Mouse (Mus musculus) layer of hippocampus, adult 2 months (tissue): ENCODE data around the gene Dnttip2. TPM values are rescaled to one million over a fixed set of nuclear protein-coding genes. Genes with fewer than 3 reads are reported as not detected.
"Not testable (repeated sequence)": the region's sequence is repeated elsewhere in the genome, so short reads cannot be mapped to it uniquely, and the experiment has no call there.

Experiments
- DNase-seq, 2 experiments: peaks; one replicate each; pipeline ENCODE4 v3.0.0; 2022; ENCODE audit warnings: low spot score in 2 of 2
- H3K27ac ChIP-seq: fragments of 200-600 bp; 2 replicates; pipeline ENCODE4 v1.8.1; 2022
- H3K4me3 ChIP-seq: fragments of 200-600 bp; 2 replicates; pipeline ENCODE4 v1.8.1; 2022; ENCODE audit warnings: mild to moderate bottlenecking
- CTCF ChIP-seq: fragments of 200-600 bp; conservative IDR thresholded peaks from 2 replicates; pipeline ENCODE4 v1.8.1; 2022; ENCODE audit warnings: antibody characterized with exemption, mild to moderate bottlenecking, moderate library complexity
- long read RNA-seq, 2 experiments: library from polyadenylated mRNA; stranded (forward); transcript quantifications; one replicate each; pipeline ENCODE4 v2.0.0; 2021; ENCODE audit warnings: borderline mapping rate in 2 of 2
- total RNA-seq, 2 experiments: library from RNA; stranded (reverse); gene quantifications; 2 replicates each; pipeline ENCODE4 v1.2.3; 2021

Gene Dnttip2
- total RNA-seq = 10 to 100 TPM; 30.1 to 30.5 TPM
- long read RNA-seq, experiment 1, transcript Dnttip2-201 (7 exons, 2,429 nt) = major isoform, 22 of 23 reads
- long read RNA-seq, experiment 1, partial matches to known transcripts = 0 of 23 reads
- long read RNA-seq, experiment 1, other reads (novel, unspliced or antisense) = 1 of 23 reads
- long read RNA-seq, experiment 2, transcript Dnttip2-201 (7 exons, 2,429 nt) = major isoform, 38 of 42 reads
- long read RNA-seq, experiment 2, partial matches to known transcripts = 0 of 42 reads
- long read RNA-seq, experiment 2, other reads (novel, unspliced or antisense) = 4 of 42 reads

DNA sequence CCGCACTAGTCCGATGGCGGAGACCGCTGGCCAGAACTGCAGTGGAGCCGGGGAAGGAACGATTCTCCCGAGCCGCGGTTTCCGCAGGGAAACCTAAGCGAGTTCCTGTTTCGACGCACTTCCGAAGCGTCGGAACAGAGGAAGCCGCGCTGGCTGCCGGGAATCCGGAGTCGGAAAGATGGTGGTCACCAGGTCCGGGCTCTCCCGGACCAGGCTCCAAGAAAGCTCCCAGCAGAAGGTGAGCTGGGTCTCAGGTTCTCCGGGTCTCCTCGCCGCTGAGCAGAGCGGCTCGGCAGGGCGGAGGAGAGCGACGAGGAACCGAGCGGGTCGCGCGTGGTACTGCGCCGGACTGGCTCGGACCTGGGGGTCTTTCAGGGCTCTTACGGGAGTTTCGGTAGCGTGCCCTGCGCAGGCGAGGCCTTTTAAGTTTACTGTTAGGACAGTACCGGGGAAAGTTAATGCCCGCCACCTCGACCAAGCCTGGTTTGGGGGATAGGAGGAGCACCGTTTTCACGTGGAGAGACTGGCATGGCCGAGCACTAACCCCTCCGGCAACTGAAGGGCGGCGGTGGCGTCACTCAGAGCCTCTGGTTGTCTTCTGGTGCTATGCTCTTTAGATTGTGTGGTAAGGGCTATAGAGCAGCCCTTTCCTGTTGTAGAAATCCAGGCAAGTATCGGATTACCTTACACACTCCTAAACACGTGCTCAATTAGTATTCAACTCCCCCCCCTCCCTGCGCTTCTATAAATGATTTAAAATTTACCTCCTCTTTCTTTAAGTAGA, at the start of gene Dnttip2:
Dnttip2 (plus strand) TSS at position 148 of the 784 bp plus-strand sequence.
- Histone ChIP-seq H3K27ac (peak within 1 kb of the TSS; percentile 94), H3K4me3 (peak within 1 kb of the TSS; percentile 99)
- TF ChIP-seq CTCF = 0 out of 2 replicates have a peak, but pooled peaks have one; percentile 15
- DNase-seq = peak; percentile 93

DNA sequence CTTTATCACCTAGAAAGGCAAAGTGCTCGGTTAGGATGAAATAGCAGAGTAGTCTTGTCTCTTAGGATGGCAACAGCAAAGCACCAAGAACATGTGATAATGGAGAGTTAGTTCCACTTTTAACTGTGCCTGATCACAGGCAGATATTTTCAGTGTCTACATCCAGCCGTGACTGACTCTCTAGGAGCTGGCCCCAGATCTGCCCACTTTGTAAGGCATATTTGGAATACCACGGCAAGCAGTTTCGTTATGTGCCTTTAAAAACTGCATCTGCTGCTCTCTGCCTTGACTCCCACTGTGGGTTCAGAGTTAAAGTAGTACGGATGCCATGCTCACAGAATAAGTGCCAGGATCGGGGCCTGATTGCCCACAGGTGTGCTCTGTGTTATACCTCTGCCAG, 47.2 kb upstream of the Dnttip2 start:
- not testable (repeated sequence) for H3K27ac ChIP-seq, H3K4me3 ChIP-seq, DNase-seq

DNA sequence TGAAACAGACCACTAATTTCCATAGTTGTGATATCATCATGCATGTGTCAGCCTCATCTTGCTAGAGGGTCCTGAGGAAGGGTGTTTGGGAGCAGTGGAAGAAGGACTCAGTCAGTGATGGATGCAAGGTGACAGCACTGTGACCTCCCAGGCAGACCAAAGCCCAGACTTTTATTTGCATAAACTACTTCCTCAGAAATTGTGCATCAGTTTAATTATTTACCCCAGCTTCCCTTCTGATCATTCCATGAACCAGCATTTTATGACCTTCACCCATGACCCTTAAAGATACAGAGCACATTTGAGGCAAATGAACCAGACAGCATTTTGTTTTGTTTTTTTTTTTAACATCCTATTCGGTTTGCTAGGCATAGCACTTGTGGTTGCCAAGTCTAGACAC, 38.4 kb upstream of the Dnttip2 start:
- Histone ChIP-seq H3K4me3 (no peak overlapping the region), H3K27ac (no peak overlapping the region)
- TF ChIP-seq CTCF = no peak
- DNase-seq = no peak

DNA sequence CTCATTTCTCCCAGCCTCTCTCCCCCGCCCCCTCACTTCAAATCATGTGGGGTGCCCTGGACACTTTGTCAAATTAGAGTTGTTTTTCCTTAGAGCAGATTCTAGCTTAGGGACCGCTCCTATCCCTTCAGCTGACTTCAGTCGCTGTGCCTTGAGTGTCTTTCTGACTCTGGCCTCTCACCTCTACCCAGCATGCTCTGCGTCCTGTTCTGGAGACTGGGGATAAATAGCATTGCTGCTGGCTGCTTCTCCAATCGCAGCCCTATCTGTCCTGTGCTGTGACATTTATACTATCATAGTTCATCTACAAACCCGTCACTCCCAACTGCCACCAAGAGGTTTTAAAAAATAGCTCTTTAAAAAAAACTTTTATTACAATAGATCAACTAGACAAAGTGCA, 31.3 kb upstream of the Dnttip2 start:
- H3K27ac ChIP-seq = no peak overlapping the region
- no peak for TF ChIP-seq CTCF
- no peak for DNase-seq
- H3K4me3 ChIP-seq = no peak overlapping the region

DNA sequence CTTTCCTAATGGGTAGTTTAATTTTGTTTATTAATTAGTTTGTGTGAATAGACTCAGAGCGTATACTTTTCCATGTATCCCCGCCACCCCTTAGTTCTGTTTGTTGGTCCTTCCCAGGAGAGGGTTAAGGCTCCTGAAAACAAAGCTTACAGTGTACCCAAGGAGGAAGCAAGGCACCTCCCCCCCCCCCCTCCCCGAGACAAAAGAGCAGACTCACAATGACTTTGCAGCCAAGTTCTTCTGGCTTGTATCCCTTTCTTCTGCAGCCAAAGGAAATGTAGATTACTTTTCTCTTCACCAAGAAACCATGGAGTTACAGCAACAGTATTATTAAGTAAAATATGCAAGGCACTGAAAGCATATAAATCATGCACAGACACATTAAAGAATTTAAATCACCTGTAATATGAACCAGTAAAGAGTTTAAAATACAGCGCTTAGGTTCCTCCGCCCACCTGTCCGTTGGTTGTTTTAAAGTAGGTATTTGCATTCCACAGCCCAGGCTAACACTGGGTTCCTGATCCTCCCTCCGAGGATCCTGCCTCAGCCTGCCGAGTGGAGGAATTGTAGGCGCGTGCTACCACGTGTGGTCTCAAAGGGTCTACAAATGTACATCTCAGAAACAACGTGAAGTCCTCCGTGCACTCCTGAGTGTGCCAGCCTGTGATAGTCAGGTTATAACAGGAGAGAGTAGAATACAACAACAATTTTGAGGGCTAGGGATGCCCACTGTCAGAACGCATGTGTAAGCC, 30.6 kb upstream of the Dnttip2 start:
- H3K27ac ChIP-seq = no peak overlapping the region
- no peak for DNase-seq
- TF ChIP-seq CTCF = no peak
- no peak overlapping the region for H3K4me3 ChIP-seq

DNA sequence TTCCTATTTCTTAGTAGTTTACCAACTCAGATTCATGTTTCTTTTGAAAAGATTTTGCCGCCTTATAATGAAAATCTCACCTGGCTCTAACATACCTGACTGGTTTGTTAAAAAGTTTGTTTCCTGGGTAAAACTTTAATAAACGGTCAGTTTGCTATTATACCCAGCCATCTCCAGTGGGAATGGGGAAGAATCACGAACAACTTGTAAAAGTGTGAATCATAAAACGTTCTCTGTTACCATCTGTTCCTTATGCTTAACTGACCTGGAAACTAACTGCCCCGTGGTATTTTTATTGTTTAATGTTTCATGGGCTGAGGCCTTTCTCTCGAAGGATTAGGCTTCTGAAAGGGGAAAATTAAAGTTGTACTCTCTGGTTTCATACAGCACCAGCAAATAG, 29.4 kb upstream of the Dnttip2 start:
- no peak for TF ChIP-seq CTCF
- Histone ChIP-seq H3K4me3 (peak overlapping the region; percentile 47), H3K27ac (peak overlapping the region; percentile 78)
- DNase-seq = no peak

DNA sequence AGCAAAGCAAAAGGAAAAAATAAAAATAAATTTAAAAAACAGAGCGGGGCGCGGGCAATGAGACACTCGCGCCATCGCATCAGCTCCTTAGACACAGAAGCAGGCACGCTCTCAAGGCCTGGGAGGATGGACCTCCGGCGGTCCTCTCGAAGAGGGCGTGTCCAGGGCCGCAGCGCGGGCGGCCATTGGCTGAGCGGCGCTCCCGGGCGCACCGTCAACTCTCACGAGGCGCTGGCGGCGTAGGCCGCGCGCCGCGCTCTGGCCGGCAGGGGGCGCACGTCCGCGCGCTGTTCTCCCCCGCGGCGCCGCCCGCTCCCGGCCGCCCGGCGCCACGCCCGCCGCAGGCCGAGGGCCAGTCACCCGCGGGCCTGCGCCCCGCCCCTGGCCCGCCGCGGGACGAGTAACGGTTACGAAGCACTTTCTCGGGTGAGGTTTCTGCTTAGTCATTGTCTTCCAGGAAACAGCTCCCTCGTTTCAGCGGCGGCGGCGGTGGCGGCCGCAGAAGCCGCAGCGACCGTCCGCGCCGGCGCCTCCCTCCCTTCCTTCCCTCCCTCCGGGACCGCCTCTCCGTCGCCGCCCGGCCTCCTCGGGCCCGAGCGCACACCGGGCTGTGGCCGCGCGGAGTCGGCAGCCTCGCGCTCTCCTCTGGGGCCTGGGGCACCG, 28.8 kb upstream of the Dnttip2 start, which contains the start of gene Gclm:
Gclm (plus strand) TSS at position 343 of the 663 bp plus-strand sequence.
- Histone ChIP-seq H3K4me3 (peak within 1 kb of the TSS; percentile 92), H3K27ac (peak within 1 kb of the TSS; percentile 92)
- DNase-seq = peak; percentile 89 to 90
- peak; percentile 70 for TF ChIP-seq CTCF

DNA sequence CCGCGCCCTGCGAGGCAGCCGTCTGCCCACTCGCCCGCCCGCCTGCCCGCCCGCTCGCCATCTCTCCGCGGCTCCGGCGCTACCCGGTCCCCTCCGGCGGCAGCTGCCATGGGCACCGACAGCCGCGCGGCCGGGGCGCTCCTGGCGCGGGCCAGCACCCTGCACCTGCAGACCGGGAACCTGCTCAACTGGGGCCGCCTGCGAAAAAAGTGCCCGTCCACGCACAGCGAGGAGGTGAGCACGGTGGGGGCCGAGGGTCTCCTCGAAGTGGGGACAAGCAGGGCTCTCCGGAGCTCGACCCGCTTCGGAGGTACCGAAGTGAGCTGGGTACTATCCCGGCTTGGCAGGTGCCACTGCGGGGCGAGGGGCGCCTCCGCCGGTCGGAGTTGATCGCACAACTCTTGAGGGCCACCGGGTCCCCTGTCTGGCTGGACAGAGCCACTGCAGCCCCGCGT, 28.3 kb upstream of the Dnttip2 start:
- Histone ChIP-seq H3K4me3 (peak overlapping the region; percentile 92), H3K27ac (peak overlapping the region; percentile 92)
- peak; percentile 59 for TF ChIP-seq CTCF
- peak in 1 of 2 experiments; percentile 7 for DNase-seq

DNA sequence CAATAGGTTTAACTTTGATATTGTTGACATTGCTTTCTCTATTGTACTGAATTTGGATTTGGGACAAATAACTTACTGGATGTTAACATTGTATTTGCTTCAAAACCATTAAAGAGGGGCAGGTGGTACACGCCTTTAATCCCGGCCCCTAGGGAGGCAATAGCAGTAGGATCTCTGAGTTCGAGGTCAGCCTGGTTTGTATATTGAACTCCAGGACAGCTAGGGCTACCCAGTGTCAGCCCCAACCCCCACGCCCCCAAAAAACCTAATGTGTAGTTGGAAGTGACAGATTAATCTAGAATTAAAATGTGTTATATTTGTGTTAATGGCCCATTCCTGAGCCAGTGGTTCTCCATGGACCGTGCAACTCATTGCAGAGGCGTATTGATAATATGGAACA, 27.8 kb upstream of the Dnttip2 start:
- DNase-seq = no peak
- Histone ChIP-seq H3K4me3 (peak overlapping the region; percentile 92), H3K27ac (peak overlapping the region; percentile 92)
- 0 out of 2 replicates have a peak, but pooled peaks have one; percentile 1 for TF ChIP-seq CTCF

DNA sequence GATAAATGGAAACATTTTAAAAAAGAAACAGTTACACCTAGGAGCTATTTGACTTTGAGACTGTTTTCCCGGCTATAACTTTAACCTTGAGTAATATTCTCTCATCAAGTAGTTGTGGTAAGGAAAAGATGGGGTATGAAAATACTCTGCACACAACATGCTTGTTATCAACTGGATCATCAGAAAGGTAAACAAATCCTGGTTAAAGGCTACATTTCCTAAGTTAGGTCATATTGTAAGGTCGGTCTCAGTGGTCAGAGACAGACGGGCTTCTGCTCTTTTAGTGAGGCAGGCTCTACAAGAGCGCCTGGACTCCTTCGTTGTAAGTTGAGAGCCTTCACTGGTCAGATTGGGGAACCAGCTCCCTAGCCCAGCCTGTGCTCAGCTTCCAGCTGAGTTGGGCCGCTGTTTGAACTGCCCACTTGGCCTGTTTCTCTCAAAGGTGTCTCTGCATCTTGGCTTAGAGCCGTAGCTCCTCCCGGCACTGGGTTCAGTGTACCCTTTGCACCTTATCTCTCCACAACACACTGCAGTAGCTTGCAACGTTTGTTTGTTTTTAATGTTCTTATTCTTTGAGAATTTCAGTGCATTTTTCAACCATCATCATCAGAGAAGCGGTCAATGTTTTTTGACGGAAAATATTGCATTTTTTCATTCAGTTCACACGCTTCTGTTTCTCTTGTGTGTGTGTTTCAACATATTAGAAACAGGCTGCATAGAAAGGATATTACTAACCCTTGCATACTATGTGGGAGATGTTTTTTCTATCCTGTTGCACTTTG, 27.0 kb upstream of the Dnttip2 start:
- DNase-seq = no peak
- no peak overlapping the region for H3K27ac ChIP-seq
- peak overlapping the region; percentile 92 for H3K4me3 ChIP-seq
- no peak for TF ChIP-seq CTCF

DNA sequence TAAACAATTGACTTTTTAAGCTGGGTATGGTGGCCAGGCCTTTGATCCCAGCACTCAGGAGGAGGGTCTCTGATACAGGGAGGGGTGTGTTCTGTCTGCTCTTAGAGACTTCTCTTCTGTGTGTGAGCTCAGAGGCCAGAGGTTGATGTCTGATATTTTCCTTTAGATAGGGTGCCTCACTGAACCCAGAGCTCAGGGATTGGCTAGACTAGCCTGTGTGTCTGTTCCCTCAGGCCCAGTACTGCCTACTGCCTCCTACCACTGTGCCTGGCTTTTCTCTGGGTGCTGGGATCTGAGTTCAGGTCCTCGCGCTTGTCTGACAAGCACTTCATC, 26.5 kb upstream of the Dnttip2 start:
- TF ChIP-seq CTCF = no peak
- Histone ChIP-seq H3K4me3 (no peak overlapping the region; the same call in 1 of the 2 replicates), H3K27ac (no peak overlapping the region)
- no peak for DNase-seq
